Mouse (Mus musculus) myocyte (in vitro differentiated cells): ENCODE measurements at regions not wholly inside any gene's neighbourhood (a gene's known extent, or its start where the extent isn't known, plus 50 kb on each side); places are given as distances from the start of the nearest gene placed in this dataset.

Source experiments
- H3K27me3 ChIP-seq: one replicate; pipeline ENCODE4 v1.6.1; 2011; ENCODE audit not compliant: control insufficient read depth, insufficient read depth, insufficient read length
- H3K36me3 ChIP-seq: one replicate; pipeline ENCODE4 v1.6.1; 2011; ENCODE audit not compliant: control insufficient read depth, insufficient read depth
- H3K4me2 ChIP-seq: one replicate; pipeline ENCODE4 v1.6.1; 2011; ENCODE audit warnings: low read depth, control low read depth
- H3K4me3 ChIP-seq: one replicate; pipeline ENCODE4 v1.5.1; 2011; ENCODE audit warnings: mild to moderate bottlenecking, control low read depth, moderate library complexity
- H3K79me2 ChIP-seq: one replicate; pipeline ENCODE4 v1.6.1; 2011; ENCODE audit not compliant: control insufficient read depth, insufficient read depth
- H3ac ChIP-seq: one replicate; pipeline ENCODE4 v1.6.1; 2011; ENCODE audit not compliant: control insufficient read depth, insufficient read length
- CEBPB ChIP-seq: IDR thresholded peaks from 2 replicates; pipeline ENCODE4 v1.6.1; 2011; ENCODE audit warnings: mild to moderate bottlenecking, moderate library complexity; ENCODE audit not compliant: poor library complexity, insufficient read depth, severe bottlenecking
- E2F4 ChIP-seq: IDR thresholded peaks from one replicate; pipeline ENCODE4 v1.6.1; 2011; ENCODE audit warnings: mild to moderate bottlenecking, control low read depth, moderate library complexity; ENCODE audit not compliant: insufficient read depth
- MAX ChIP-seq: IDR thresholded peaks from one replicate; pipeline ENCODE4 v1.6.1; 2011; ENCODE audit warnings: low read depth, mild to moderate bottlenecking, control low read depth
- MYOD1 ChIP-seq, 3 experiments: IDR thresholded peaks; one replicate each; pipeline ENCODE4 v1.6.1; 2011; ENCODE audit warnings: control low read depth in 2 of 3, low read depth in 2 of 3, mild to moderate bottlenecking in 2 of 3, moderate library complexity in 1 of 3; ENCODE audit not compliant: insufficient read length in 2 of 3, control insufficient read depth in 1 of 3
- MYOG ChIP-seq, 3 experiments: IDR thresholded peaks; one replicate each; pipeline ENCODE4 v1.6.1; 2011; ENCODE audit warnings: control low read depth in 2 of 3, low read depth in 2 of 3, mild to moderate bottlenecking in 2 of 3; ENCODE audit not compliant: insufficient read length in 2 of 3, control insufficient read depth in 1 of 3, insufficient read depth in 1 of 3
- POLR2A ChIP-seq: IDR thresholded peaks from one replicate; pipeline ENCODE4 v1.6.1; 2011; ENCODE audit warnings: low read depth, mild to moderate bottlenecking, control low read depth, moderate library complexity; ENCODE audit not compliant: insufficient read length
- POLR2AphosphoS2 ChIP-seq: IDR thresholded peaks from one replicate; pipeline ENCODE4 v1.6.1; 2011; ENCODE audit warnings: low read depth, control low read depth; ENCODE audit not compliant: insufficient read length
- REST ChIP-seq: IDR thresholded peaks from one replicate; pipeline ENCODE4 v1.6.1; 2011; ENCODE audit warnings: mild to moderate bottlenecking, control low read depth, moderate library complexity; ENCODE audit not compliant: insufficient read depth, insufficient read length
- SRF ChIP-seq: IDR thresholded peaks from one replicate; pipeline ENCODE4 v1.6.1; 2011; ENCODE audit warnings: low read depth; ENCODE audit not compliant: control insufficient read depth, insufficient read length
- TCF12 ChIP-seq: IDR thresholded peaks from one replicate; pipeline ENCODE4 v1.6.1; 2011; ENCODE audit warnings: mild to moderate bottlenecking, control low read depth; ENCODE audit not compliant: poor library complexity, insufficient read depth, severe bottlenecking
- TCF3 ChIP-seq: IDR thresholded peaks from one replicate; pipeline ENCODE4 v1.6.1; 2011; ENCODE audit warnings: low read depth, control low read depth; ENCODE audit not compliant: insufficient read length
- USF1 ChIP-seq: IDR thresholded peaks from one replicate; pipeline ENCODE4 v1.6.1; 2011; ENCODE audit warnings: low read depth, mild to moderate bottlenecking, control low read depth, moderate library complexity

GRCm38 (mm10) chr10:29594969-29595368 is 59.3 kb upstream of the Rspo3 start:
- H3K4me2 ChIP-seq, result no peak overlapping the region
- H3K4me3 ChIP-seq, result no peak overlapping the region
- H3K36me3 ChIP-seq, result no peaks in the 10 kb centered on the region
- H3ac ChIP-seq, result no peak overlapping the region
- no peaks in the 10 kb centered on the region for H3K79me2 ChIP-seq
- H3K27me3 ChIP-seq, result no peaks in the 10 kb centered on the region
- no peak for TF ChIP-seq POLR2AphosphoS2
- TF ChIP-seq SRF, result no peak
- TF ChIP-seq E2F4, result no peak
- TF ChIP-seq CEBPB, result no peak
- TF ChIP-seq REST, result no peak
- no peak for TF ChIP-seq MAX
- no peak for TF ChIP-seq USF1
- TF ChIP-seq TCF12, result no peak
- no peak for TF ChIP-seq POLR2A
- TF ChIP-seq MYOD1 (IDR thresholded peaks at IDR 0.05; ENCODE audit: control insufficient read depth in 1 of 3, insufficient read length in 2 of 3, low read depth in 2 of 3), result no peak
- TF ChIP-seq TCF3, result no peak

DNA sequence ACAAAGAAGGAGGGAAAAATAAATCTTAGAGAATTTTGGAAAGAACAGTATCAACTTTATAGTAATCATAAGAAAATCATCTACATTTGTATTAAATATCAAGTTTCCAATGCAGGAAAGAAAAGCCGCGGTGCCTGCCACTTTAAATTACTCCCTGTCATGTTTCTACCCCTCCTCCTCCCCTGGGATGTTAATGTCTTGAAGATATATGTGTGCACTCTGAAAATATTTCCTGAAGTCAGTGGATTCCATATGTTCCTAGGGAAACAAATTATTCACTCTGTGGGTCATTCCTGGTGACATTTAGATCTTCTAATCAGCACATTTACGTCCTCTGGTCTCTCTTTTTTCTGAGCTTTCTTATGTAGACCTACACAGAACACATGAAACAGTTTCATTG is 57.2 kb upstream of the Rspo3 start:
- Histone ChIP-seq H3K79me2 (no peaks in the 10 kb centered on the region), H3K4me2 (no peak overlapping the region), H3K36me3 (no peaks in the 10 kb centered on the region), H3K4me3 (no peak overlapping the region), H3ac (no peak overlapping the region), H3K27me3 (no peaks in the 10 kb centered on the region)
- TF ChIP-seq POLR2AphosphoS2 (no peak), MAX (no peak), USF1 (no peak), TCF12 (no peak), SRF (no peak)

- TF ChIP-seq E2F4 (no peak), MYOG (IDR thresholded peaks at IDR 0.05; ENCODE audit: control insufficient read depth in 1 of 3, insufficient read depth in 1 of 3, insufficient read length in 2 of 3, low read depth in 2 of 3) (no peak), POLR2AphosphoS2 (no peak), USF1 (no peak), REST (no peak), TCF12 (no peak), CEBPB (no peak), SRF (no peak), MAX (no peak), MYOD1 (IDR thresholded peaks at IDR 0.05; ENCODE audit: control insufficient read depth in 1 of 3, insufficient read length in 2 of 3, low read depth in 2 of 3) (no peak), POLR2A (no peak), TCF3 (no peak)
- no peak overlapping the region for H3K4me2 ChIP-seq
- no peak overlapping the region for H3ac ChIP-seq
- H3K79me2 ChIP-seq, result no peaks in the 10 kb centered on the region
- H3K4me3 ChIP-seq, result no peak overlapping the region
- no peaks in the 10 kb centered on the region for H3K27me3 ChIP-seq
- H3K36me3 ChIP-seq, result no peaks in the 10 kb centered on the region
Measured at GRCm38 (mm10) chr10:29590187-29590586, 54.5 kb upstream of the Rspo3 start.

DNA sequence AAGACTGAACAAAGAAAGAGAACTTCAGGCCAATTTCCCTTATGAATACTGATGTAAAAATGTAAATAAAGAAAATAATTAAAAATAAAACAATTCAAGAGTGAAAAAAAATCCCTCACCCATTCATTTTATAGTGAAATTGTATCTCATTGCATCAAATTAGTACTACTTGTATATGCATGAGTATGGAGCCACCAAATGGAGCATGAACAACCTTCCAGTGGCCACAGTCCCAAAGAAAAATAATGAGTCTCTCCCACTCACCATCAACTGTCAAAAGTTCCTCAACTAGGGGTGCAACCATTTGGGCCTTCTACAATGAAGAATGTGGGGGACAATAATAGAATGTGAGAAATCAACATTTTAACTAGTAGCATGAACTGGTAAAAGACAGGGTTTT is 54.1 kb upstream of the Rspo3 start:
- Histone ChIP-seq H3K79me2 (no peaks in the 10 kb centered on the region), H3K4me2 (no peak overlapping the region), H3K4me3 (no peak overlapping the region), H3K36me3 (no peaks in the 10 kb centered on the region), H3K27me3 (no peaks in the 10 kb centered on the region), H3ac (no peak overlapping the region)
- TF ChIP-seq E2F4 (no peak), CEBPB (no peak), POLR2A (no peak), MAX (no peak), REST (no peak), SRF (no peak), TCF3 (no peak), TCF12 (no peak), MYOD1 (IDR thresholded peaks at IDR 0.05; ENCODE audit: control insufficient read depth in 1 of 3, insufficient read length in 2 of 3, low read depth in 2 of 3) (no peak), USF1 (no peak), POLR2AphosphoS2 (no peak), MYOG (IDR thresholded peaks at IDR 0.05; ENCODE audit: control insufficient read depth in 1 of 3, insufficient read depth in 1 of 3, insufficient read length in 2 of 3, low read depth in 2 of 3) (no peak)
